Mouse (Mus musculus) cortical plate, adult 2 months (tissue): ENCODE measurements around the gene Pex26.

ENCODE experiments used
- CTCF ChIP-seq: fragments of 200-500 bp; IDR thresholded peaks from 2 replicates; pipeline ENCODE4 v1.5.1; 2011; ENCODE audit warnings: mild to moderate bottlenecking, control low read depth, low read length; ENCODE audit not compliant: insufficient read depth; ENCODE audit errors: extremely low read depth
- POLR2A ChIP-seq: fragments of 200-500 bp; IDR thresholded peaks from 2 replicates; pipeline ENCODE4 v1.6.1; 2011; ENCODE audit warnings: mild to moderate bottlenecking, low read length, control low read depth; ENCODE audit not compliant: insufficient read depth; ENCODE audit errors: extremely low read depth

GRCm38 (mm10) chr6:121245127-121246036 is 61.9 kb downstream of the Pex26 start, which contains the start of gene Usp18:
- no peak for TF ChIP-seq CTCF
- no peak for TF ChIP-seq POLR2A
